Mouse (Mus musculus) ES-E14 (cell line): ENCODE results near the gene Pip4k2b.

Experiments
- HCFC1 ChIP-seq: IDR thresholded peaks from 2 replicates; pipeline ENCODE4 v1.6.1; 2012; ENCODE audit warnings: low read length, inconsistent platforms, borderline replicate concordance; ENCODE audit not compliant: insufficient read depth
- ZNF384 ChIP-seq: IDR thresholded peaks from 2 replicates; pipeline ENCODE4 v1.6.1; 2012; ENCODE audit warnings: low read depth, low read length, inconsistent platforms

DNA sequence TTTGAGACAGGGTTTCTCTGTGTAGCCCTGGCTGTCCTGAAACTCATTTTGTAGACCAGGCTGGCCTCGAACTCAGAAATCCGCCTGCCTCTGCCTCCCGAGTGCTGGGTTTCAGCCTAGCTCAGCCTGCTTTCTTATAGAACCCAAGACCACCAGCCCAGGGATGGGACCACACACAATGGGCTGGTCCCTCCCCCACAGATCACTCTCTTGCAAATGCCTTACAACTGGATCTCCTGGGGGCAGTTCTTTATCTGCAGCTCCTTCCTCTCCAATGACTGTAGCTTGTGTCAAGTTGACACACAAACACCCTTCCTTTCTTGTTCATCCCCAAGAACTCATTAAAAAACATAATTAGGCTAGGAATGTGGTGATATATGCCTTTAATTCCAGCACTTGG, 43.5 kb upstream of the Pip4k2b start:
- TF ChIP-seq HCFC1 (no peak), ZNF384 (0 out of 2 replicates have a peak, but pooled peaks have one; percentile 48)
